Mouse (Mus musculus): Measurements from ENCODE around the gene B3gnt7.

GRCm38 (mm10) chr1:86343969-86344861 is 41.6 kb downstream of the B3gnt7 start:
- TF ChIP-seq POLR2A (IDR thresholded peaks at IDR 0.05; ENCODE audit: low read depth, low read length), result no peak
- TF ChIP-seq CTCF (IDR thresholded peaks at IDR 0.05; ENCODE audit: extremely low read depth, insufficient read length, insufficient replicate concordance, low read depth, low read length), result no peak

All from small intestine, adult 2 months (tissue).